Mouse (Mus musculus) heart, embryonic 11.5 days (tissue): Measurements from ENCODE around the gene Sim2. TPM values are rescaled to one million over a fixed set of nuclear protein-coding genes. Genes with fewer than 3 reads are reported as not detected.

Experiments used
- ATAC-seq: fragments of 200-750 bp; cut with Nextera tagmentation; replicated peaks from 2 replicates; pipeline ENCODE4 v1.8.0; 2017; ENCODE audit warnings: moderate library complexity; ENCODE audit not compliant: insufficient number of reproducible peaks, low FRiP score, low TSS enrichment
- H3K27ac ChIP-seq: fragments of 300-500 bp; sonication (generic); 2 replicates; pipeline ENCODE4 v1.5.1; 2014; ENCODE audit warnings: mild to moderate bottlenecking, low read depth, low read length
- H3K27me3 ChIP-seq: fragments of 300-500 bp; sonication (generic); 2 replicates; pipeline ENCODE4 v1.6.1; 2014; ENCODE audit warnings: mild to moderate bottlenecking, low read length, mixed read lengths; ENCODE audit not compliant: control insufficient read depth, insufficient read depth
- H3K36me3 ChIP-seq: fragments of 300-500 bp; sonication (generic); 2 replicates; pipeline ENCODE4 v1.6.1; 2014; ENCODE audit warnings: mild to moderate bottlenecking, low read length, moderate library complexity, mixed read lengths; ENCODE audit not compliant: control insufficient read depth, insufficient read depth
- H3K4me1 ChIP-seq: fragments of 300-500 bp; sonication (generic); 2 replicates; pipeline ENCODE4 v1.6.1; 2014; ENCODE audit warnings: low read length; ENCODE audit not compliant: control insufficient read depth, insufficient read depth
- H3K4me2 ChIP-seq: fragments of 300-500 bp; sonication (generic); 2 replicates; pipeline ENCODE4 v1.6.1; 2014; ENCODE audit warnings: mild to moderate bottlenecking, moderate library complexity
- H3K4me3 ChIP-seq: fragments of 300-500 bp; sonication (generic); 2 replicates; pipeline ENCODE4 v1.5.1; 2014; ENCODE audit warnings: low read depth, low read length
- H3K9ac ChIP-seq: fragments of 300-500 bp; sonication (generic); 2 replicates; pipeline ENCODE4 v1.6.1; 2014; ENCODE audit warnings: mild to moderate bottlenecking, low read depth, low read length, moderate library complexity
- H3K9me3 ChIP-seq: fragments of 300-500 bp; sonication (generic); replicated peaks from 2 replicates; pipeline ENCODE4 v1.6.1; 2016; ENCODE audit warnings: low read length; ENCODE audit not compliant: control insufficient read depth
- WGBS: fragments of 180-500 bp; shearing (Covaris S2); extraction: QIAGEN DNeasy Blood & Tissue Kit; methylation state at CpG from one replicate; pipeline ENCODE4 v1.1.7; 2014; ENCODE audit not compliant: insufficient replicate concordance; 5-methylcytosine and 5-hydroxymethylcytosine counted together
- polyA plus RNA-seq: library from polyadenylated mRNA; unstranded; fragments of >200 nt; fragmentation: Nextera tagmentation; extraction: Ambion mirVana; gene quantifications from 2 replicates; pipeline ENCODE4 v1.2.1, GENCODE M21; 2014

Gene Sim2
- polyA plus RNA-seq, 1 experiment from 2014 or later = 0.17 TPM

DNA sequence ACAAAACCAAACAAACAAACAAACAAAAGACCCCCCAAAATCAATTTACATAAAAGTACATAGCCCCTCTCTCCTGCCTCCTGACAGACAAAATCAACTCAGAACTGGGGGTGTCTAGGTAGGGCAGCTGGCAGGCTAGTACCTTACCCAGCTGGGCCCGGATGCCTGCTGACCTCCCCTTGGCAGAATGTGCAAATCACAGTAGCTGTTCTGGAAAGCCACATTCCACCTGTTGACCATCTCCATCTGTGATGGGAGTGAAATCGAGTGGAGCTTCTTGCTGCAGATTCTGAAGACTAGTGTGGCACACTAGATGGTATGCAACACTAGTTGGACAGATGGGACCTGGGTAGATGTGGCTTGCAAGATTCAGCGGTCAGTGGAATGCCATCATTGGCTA lies 34.4 kb upstream of the Sim2 start:
- no peaks in the 10 kb centered on the region for H3K36me3 ChIP-seq
- H3K4me3 ChIP-seq = no peak overlapping the region
- H3K9me3 ChIP-seq = no peaks in the 10 kb centered on the region
- no peak overlapping the region for H3K27ac ChIP-seq
- no peak overlapping the region for H3K4me2 ChIP-seq
- H3K27me3 ChIP-seq = 0 out of 2 replicates have a peak, but pooled peaks cover 2% of the 10 kb centered on the region
- no peaks in the 10 kb centered on the region for H3K4me1 ChIP-seq
- WGBS = 84% methylated on average over 3 of the region's 3 CpGs
- no peak for ATAC-seq
- no peak overlapping the region for H3K9ac ChIP-seq

DNA sequence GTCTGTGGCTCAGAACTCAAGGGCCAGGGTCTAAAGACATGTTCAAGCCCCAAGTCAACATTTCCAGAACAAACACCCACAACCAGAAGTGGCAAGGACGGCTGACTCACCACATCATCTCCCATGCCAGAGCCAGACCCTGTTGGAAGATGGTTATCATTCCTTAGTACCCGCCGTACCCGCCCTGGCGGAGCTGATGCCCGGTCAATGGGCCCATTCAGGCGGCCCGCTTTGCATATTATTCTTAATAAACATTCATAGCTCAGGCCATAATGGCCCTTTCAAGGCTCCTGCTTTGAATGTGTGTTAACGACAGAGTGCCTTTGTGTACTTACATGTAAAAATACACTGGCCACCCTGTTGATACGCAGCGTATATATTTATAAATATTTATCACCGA lies 29.6 kb upstream of the Sim2 start:
- Histone ChIP-seq H3K36me3 (no peaks in the 10 kb centered on the region), H3K4me2 (no peak overlapping the region), H3K27me3 (0 out of 2 replicates have a peak, but pooled peaks cover 2% of the 10 kb centered on the region), H3K9ac (no peak overlapping the region), H3K4me3 (no peak overlapping the region), H3K27ac (no peak overlapping the region), H3K9me3 (no peaks in the 10 kb centered on the region), H3K4me1 (no peaks in the 10 kb centered on the region)
- WGBS = 86% methylated on average over 12 of the region's 12 CpGs
- ATAC-seq = no peak

- Histone ChIP-seq H3K4me1 (no peaks in the 10 kb centered on the region), H3K4me3 (no peak overlapping the region), H3K4me2 (no peak overlapping the region), H3K27ac (no peak overlapping the region), H3K27me3 (0 out of 2 replicates have a peak, but pooled peaks cover 2% of the 10 kb centered on the region), H3K9me3 (no peaks in the 10 kb centered on the region), H3K9ac (no peak overlapping the region), H3K36me3 (no peaks in the 10 kb centered on the region)
- no peak for ATAC-seq
- WGBS = 68% methylated on average over 8 of the region's 8 CpGs
Observed at GRCm38 (mm10) chr16:94055576-94055975, 29.2 kb upstream of the Sim2 start.

DNA sequence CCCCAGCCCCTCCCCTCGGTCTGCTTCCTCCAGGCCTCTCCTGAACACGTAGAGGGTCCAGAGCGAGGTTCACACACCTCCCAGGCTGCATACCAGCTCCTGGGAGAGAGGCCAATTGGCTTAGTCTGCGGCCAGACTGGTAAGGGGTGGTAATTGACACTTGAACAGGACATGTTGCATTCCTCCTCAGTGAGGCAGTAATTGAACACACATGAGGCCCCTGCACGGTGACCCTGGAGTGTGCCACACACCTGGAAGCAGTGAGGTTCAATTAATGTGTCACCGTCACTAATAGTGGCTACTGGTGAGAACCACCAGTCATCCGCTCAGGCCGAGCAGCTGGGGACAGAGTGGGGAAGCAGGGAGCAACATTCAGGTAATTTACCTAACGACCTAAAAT lies 24.9 kb upstream of the Sim2 start:
- Histone ChIP-seq H3K27me3 (no peaks in the 10 kb centered on the region), H3K27ac (no peak overlapping the region), H3K4me1 (no peaks in the 10 kb centered on the region), H3K4me3 (no peak overlapping the region), H3K9me3 (no peaks in the 10 kb centered on the region), H3K36me3 (no peaks in the 10 kb centered on the region), H3K4me2 (no peak overlapping the region), H3K9ac (no peak overlapping the region)
- no peak for ATAC-seq
- WGBS = 62% methylated on average over 9 of the region's 9 CpGs

GRCm38 (mm10) chr16:94064211-94064610 lies 20.5 kb upstream of the Sim2 start:
- H3K36me3 ChIP-seq = no peaks in the 10 kb centered on the region
- WGBS = 63% methylated on average over 9 of the region's 9 CpGs
- no peak overlapping the region for H3K27ac ChIP-seq
- ATAC-seq = no peak
- no peaks in the 10 kb centered on the region for H3K27me3 ChIP-seq
- no peak overlapping the region for H3K4me3 ChIP-seq
- H3K4me2 ChIP-seq = no peak overlapping the region
- no peaks in the 10 kb centered on the region for H3K4me1 ChIP-seq
- no peak overlapping the region for H3K9ac ChIP-seq
- H3K9me3 ChIP-seq = no peaks in the 10 kb centered on the region

DNA sequence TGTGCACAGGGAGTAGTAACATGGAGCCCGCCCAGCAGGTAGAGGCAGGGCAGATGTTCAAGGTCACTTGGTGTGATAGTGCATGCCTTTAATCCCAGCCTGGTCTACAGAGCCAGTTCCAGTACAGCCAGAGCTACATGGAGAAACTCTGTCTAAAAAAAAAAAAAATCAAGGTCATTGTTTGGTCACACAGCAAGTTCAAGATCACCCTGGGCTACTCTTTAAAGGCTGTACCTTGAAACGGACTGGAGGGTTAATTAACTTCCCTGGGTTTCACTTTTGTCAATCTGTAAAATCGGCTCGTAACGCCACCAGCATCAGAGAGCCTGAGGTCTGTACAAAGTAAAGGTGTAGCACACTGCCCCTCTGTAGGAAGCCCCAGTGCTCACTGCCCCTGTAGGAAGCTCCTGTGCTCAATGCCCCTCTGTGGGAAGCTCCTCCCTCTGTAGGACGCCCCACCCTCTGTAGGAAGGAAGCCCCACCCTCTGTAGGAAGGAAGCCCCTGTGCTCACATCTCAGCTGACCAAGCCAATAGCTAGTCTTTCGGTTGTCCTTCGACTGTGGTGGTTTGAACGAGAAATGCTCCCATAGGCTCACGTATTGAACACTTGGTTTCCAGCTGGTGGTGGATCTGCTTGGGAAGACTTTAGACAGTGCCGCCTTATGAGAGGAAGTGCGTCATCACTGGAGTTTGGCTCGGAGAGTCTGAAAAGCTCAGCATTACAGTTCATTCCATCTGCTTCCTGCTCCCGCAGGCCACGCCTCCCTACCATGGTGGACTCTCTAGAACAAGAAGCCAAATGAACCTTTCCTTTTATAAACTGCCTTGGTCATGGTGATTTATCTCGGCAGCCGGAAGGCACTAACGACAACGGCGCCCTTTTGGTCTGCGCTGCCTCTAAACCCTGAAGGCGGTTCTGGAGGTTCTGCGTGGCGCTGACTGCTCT lies 18.7 kb upstream of the Sim2 start:
- Histone ChIP-seq H3K9me3 (no peaks in the 10 kb centered on the region), H3K27me3 (no peaks in the 10 kb centered on the region), H3K4me3 (peak overlapping the region; percentile 16), H3K9ac (no peak overlapping the region), H3K4me2 (peak overlapping the region; percentile 49), H3K4me1 (no peaks in the 10 kb centered on the region), H3K27ac (no peak overlapping the region), H3K36me3 (no peaks in the 10 kb centered on the region)
- 0 out of 2 replicates have a peak, but pooled peaks have one; percentile 18 for ATAC-seq
- 62% methylated on average over 24 of the region's 24 CpGs for WGBS

GRCm38 (mm10) chr16:94066771-94067170 lies 18.0 kb upstream of the Sim2 start:
- H3K27ac ChIP-seq = no peak overlapping the region
- H3K4me3 ChIP-seq = no peak overlapping the region
- 64% methylated on average over 6 of the region's 6 CpGs for WGBS
- ATAC-seq = no peak
- H3K27me3 ChIP-seq = no peaks in the 10 kb centered on the region
- H3K36me3 ChIP-seq = no peaks in the 10 kb centered on the region
- peak overlapping the region; percentile 49 for H3K4me2 ChIP-seq
- 0 out of 2 replicates have a peak, but pooled peaks cover 2% of the 10 kb centered on the region for H3K4me1 ChIP-seq
- no peak overlapping the region for H3K9ac ChIP-seq
- H3K9me3 ChIP-seq = no peaks in the 10 kb centered on the region

- Histone ChIP-seq H3K9ac (no peak overlapping the region), H3K4me3 (no peak overlapping the region), H3K36me3 (no peaks in the 10 kb centered on the region), H3K9me3 (no peaks in the 10 kb centered on the region), H3K27me3 (no peaks in the 10 kb centered on the region), H3K4me1 (0 out of 2 replicates have a peak, but pooled peaks cover 2% of the 10 kb centered on the region), H3K27ac (no peak overlapping the region), H3K4me2 (no peak overlapping the region)
- WGBS = 64% methylated on average over 5 of the region's 5 CpGs
- no peak for ATAC-seq
Observed at GRCm38 (mm10) chr16:94067280-94067679, 17.5 kb upstream of the Sim2 start.
